Mouse (Mus musculus): ENCODE measurements around the gene Ankrd27.

GRCm38 (mm10) chr7:35606816-35607215 lies 20.8 kb downstream of the Ankrd27 start:
- TF ChIP-seq CTCF (conservative IDR thresholded peaks at IDR 0.05; ENCODE audit: low read length): no peak
- no peak for TF ChIP-seq NANOG (IDR thresholded peaks at IDR 0.05; ENCODE audit: borderline replicate concordance, low read length)

All from E14TG2a.4 (cell line).